Mouse (Mus musculus): ENCODE data around the gene Nmnat2. TPM values are rescaled to one million over a fixed set of nuclear protein-coding genes. Genes with fewer than 3 reads are reported as not detected.

Nmnat2 gene
- total RNA-seq, 2 experiments from 2014 or later: 0.28 TPM

DNA sequence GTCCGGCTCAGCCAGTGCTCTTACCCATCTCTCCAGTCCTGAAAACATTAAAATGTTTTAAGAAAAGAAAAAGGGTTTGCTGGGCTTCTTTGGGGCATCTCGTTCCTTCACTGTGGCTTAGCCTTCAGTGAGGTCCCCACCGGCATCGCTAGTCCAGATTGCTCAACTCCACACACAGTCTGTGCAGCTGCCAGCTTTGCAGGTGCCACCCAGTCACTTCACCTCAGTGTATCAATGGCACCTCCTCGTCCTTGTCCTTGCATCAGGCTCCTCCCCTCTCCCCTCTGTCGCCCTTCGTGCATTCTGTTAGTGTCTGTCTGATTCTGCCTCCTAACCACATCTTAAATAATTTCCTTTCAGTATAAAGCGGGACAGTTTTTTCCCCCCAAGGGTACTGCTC is 45.2 kb downstream of the Nmnat2 start:
- no peak for TF ChIP-seq CTCF (IDR thresholded peaks at IDR 0.05)
- H3K27ac ChIP-seq: no peak overlapping the region
- H3K4me3 ChIP-seq: no peak overlapping the region
- no peak for DNase-seq
- intact Hi-C loops (cut with DNase I): no loop called here

DNA sequence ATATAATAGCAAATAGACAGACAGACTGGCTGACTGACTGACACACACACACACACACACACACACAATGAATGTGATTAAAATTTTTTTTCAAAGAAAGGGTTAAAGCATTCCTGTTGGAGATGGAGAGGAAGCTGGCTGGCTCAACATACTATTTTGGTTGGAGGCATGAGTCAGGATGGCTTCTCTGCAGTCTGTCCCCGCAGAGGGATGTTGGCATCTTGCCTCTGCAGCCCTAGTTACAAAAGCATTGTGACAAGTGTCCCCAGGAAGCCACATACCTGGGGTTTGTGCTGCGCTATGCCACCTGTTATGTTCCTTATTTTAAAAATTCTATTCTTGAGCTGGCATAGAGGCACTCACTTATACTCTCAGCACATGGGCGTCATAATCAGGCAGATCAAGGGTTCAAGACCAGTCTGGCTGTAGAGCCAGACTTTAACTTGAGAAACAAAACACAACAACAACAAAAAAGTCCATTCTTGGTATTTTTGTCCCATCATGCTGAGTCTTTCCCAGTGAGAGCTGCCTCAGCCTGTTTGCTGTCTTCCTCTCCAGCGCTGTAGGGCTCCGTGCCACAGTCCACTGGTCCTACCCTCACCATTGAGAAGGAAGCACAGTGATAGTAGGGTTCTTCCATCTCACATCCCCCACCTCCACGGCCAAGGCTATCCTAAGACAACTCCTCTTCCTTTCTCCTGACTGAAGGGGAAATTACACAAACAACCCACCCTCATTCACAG is 45.9 kb downstream of the Nmnat2 start:
- intact Hi-C loops (cut with DNase I): no loop called here
- no peak overlapping the region for H3K4me3 ChIP-seq
- no peak for TF ChIP-seq CTCF (IDR thresholded peaks at IDR 0.05)
- no peak for DNase-seq
- H3K27ac ChIP-seq: no peak overlapping the region

DNA sequence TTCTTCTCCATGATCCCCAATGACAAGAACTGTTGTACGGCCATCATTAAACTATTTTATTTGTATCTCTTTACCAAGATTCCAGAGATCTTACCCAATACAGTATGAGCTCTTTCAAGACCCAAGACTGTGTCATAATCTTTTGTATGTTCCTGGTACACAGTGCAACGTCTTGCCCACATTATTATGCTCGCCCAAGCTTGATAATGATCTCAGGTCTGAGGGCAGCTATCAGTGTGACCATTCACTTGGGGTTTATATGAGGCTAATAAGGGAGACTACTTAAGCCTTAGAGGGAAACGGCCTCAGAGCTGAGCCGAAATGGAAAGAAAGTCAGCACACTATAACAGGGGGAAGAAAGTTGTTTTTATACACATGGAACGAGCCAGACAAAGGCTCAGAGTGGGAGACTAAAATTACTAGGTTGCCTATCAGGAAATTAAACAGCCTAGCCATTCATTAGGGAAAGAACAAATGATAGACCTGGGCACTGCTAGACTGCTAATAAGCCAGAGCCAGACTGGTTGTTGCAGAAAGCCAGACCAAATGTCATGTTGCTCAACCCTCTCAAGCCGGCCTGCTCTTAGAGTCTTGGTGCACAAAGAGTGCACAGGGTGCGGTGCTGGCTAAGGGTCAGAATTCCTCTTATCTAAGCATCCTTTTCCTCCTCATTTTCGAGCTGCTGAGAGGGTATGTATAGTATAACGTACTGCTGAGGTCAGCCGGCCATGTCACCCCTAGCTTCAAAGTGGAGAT is 47.7 kb downstream of the Nmnat2 start:
- intact Hi-C loops (cut with DNase I): no loop called here
- no peak for DNase-seq
- no peak overlapping the region for H3K4me3 ChIP-seq
- TF ChIP-seq CTCF (IDR thresholded peaks at IDR 0.05): no peak
- no peak overlapping the region for H3K27ac ChIP-seq

GRCm38 (mm10) chr1:153004472-153004871 is 49.7 kb downstream of the Nmnat2 start:
- DNase-seq: no peak
- intact Hi-C loops (cut with DNase I): no loop called here
- Histone ChIP-seq H3K27ac (no peak overlapping the region), H3K4me3 (no peak overlapping the region)
- TF ChIP-seq CTCF (IDR thresholded peaks at IDR 0.05): no peak

- H3K4me3 ChIP-seq: no peak overlapping the region
- intact Hi-C loops (cut with DNase I): no loop called here
- DNase-seq: no peak
- no peak for TF ChIP-seq CTCF (IDR thresholded peaks at IDR 0.05)
- H3K27ac ChIP-seq: peak overlapping the region; percentile 82
These were observed 51.3 kb downstream of the Nmnat2 start for GRCm38 (mm10) chr1:153006054-153006453.

- Histone ChIP-seq H3K27ac (peak overlapping the region; percentile 82), H3K4me3 (no peak overlapping the region)
- no peak for TF ChIP-seq CTCF (IDR thresholded peaks at IDR 0.05)
- intact Hi-C loops (cut with DNase I): no loop called here
- peak; percentile 85 for DNase-seq
These were observed 52.0 kb downstream of the Nmnat2 start for GRCm38 (mm10) chr1:153006761-153007160.

DNA sequence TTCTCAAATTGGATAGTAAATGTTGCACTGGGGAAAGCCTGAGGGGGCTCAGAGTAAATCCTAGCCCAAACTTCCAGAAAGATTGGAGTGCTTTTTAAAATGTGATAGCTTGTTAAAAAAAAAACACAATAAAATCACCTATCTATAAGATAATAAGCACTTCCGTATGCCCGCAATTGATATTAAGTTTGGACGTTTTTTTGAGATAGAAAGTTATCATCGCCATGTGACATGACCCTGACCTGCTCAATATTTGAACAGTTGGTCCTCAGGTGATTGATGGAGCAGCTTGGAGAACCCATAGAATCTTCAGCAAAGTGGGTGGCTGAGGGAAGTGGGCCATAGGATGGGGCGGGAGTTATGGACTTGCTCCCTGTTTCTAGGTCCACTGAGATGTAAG is 52.5 kb downstream of the Nmnat2 start:
- H3K4me3 ChIP-seq: no peak overlapping the region
- intact Hi-C loops (cut with DNase I): no loop called here
- DNase-seq: no peak
- no peak for TF ChIP-seq CTCF (IDR thresholded peaks at IDR 0.05)
- H3K27ac ChIP-seq: peak overlapping the region; percentile 82

- H3K4me3 ChIP-seq: no peak overlapping the region
- no peak overlapping the region for H3K27ac ChIP-seq
- no peak for TF ChIP-seq CTCF (IDR thresholded peaks at IDR 0.05)
- intact Hi-C loops (cut with DNase I): no loop called here
- no peak for DNase-seq
These were observed 53.0 kb downstream of the Nmnat2 start for GRCm38 (mm10) chr1:153007824-153008223.

DNA sequence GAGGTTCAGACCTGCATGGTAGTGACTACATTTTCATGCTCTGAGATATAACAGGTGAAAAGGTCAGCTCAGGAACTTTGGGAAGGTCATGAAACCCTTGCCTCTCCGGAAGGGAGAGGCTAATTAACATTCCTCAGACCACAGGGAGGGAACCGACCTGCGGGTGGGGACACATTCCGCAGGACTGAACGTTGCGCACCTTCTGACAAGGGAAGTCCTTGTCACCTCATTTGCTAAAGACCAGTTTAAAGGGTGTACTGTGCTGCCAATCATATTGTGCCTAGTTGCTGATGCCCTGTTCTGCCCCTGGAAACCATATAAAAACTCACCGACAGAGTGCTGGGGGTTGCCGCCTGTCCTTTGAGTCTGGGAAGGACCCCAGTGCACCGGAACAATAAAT is 54.5 kb downstream of the Nmnat2 start:
- Histone ChIP-seq H3K4me3 (no peak overlapping the region), H3K27ac (no peak overlapping the region)
- intact Hi-C loops (cut with DNase I): no loop called here
- no peak for TF ChIP-seq CTCF (IDR thresholded peaks at IDR 0.05)
- no peak for DNase-seq

DNA sequence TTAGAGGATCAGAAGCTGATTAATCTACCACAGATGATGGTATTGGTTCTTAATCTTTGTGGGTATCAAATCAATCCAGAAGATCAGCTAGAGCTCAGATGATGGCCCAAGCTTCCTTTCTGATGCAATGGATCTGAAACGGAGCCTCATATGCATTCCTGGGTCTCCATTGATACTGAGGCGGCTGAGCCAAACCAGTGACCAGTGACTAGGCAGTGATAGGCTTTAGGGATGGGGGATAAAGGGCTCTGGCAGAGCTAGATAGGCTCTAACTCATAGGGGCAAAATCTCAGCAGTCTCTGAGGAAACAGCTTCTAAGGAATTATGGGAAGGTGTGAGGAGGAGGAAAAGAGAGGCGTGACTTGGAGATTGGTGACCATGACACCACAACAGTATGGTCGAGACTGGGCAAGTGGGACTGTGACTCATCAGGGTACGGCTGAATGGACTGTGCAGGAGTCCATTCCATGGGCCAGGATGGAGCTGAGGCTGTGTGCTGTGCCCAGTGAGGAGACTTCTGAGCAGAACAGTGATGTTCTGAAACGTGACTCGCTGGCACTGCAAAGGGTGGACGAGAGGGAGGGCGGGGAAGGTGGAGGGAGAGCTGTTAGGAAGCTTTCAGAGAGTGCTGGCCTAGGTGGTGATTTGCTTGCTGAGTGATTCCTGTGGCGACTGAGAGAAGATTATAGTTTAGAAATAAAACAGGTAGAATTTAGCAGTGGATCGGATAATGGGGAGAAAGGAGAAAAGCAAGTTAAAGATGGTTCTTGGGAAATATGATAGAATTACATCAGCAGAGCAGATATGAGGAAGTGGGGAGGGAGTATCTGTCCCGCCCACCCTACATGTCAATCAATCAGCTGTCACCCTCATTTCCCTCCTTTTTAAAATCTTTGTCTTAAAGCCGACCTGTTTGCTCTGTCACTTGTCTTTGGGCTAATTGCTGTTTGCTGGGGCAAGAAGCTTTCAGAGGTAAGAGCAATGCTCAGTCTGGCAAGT is 55.9 kb downstream of the Nmnat2 start:
- no peak for DNase-seq
- intact Hi-C loops (cut with DNase I): no loop called here
- Histone ChIP-seq H3K27ac (no peak overlapping the region), H3K4me3 (no peak overlapping the region)
- TF ChIP-seq CTCF (IDR thresholded peaks at IDR 0.05): no peak

DNA sequence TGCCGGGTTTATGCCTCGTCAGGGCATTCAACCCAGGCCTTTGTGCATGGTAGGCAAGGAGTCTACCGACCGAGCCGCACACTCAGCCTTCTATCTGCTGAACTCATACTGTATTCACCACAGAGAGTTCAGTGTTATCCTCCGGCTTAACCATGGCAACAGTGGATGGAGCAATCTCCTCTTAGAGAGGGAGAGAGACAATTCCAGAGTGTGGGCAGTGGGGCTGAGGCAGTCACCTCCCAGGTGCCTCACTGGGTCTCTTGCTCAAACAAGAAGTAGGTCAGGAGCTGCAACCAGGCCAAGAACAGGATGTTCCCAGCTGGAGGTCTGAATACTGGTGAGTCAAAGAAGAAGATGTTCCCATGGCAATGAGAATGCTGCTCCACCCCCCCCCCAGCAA is 56.8 kb downstream of the Nmnat2 start:
- intact Hi-C loops (cut with DNase I): no loop called here
- Histone ChIP-seq H3K4me3 (no peak overlapping the region), H3K27ac (no peak overlapping the region)
- DNase-seq: peak; percentile 36
- no peak for TF ChIP-seq CTCF (IDR thresholded peaks at IDR 0.05)

- Histone ChIP-seq H3K27ac (peak overlapping the region; percentile 88), H3K4me3 (no peak overlapping the region)
- no peak for DNase-seq
- no peak for TF ChIP-seq CTCF (IDR thresholded peaks at IDR 0.05)
- intact Hi-C loops (cut with DNase I): no loop called here
These were observed 58.9 kb downstream of the Nmnat2 start for GRCm38 (mm10) chr1:153013541-153014288.
